Mouse (Mus musculus): ENCODE measurements around the gene Pitpnm3.

Gene Pitpnm3

GRCm38 (mm10) chr11:72014674-72015073, 120.9 kb downstream of the Pitpnm3 start:
- no peak for DNase-seq

GRCm38 (mm10) chr11:72011955-72012354, 123.6 kb downstream of the Pitpnm3 start:
- DNase-seq, result no peak

- no peak for DNase-seq
These were observed 124.4 kb downstream of the Pitpnm3 start for GRCm38 (mm10) chr11:72010940-72011722.

GRCm38 (mm10) chr11:72010367-72010766, 125.2 kb downstream of the Pitpnm3 start:
- DNase-seq, result no peak

GRCm38 (mm10) chr11:72005547-72005946, 130.0 kb downstream of the Pitpnm3 start:
- no peak for DNase-seq

- no peak for DNase-seq
These were observed 132.4 kb downstream of the Pitpnm3 start for GRCm38 (mm10) chr11:72003171-72003570.

- DNase-seq, result peak; percentile 85
These were observed 133.3 kb downstream of the Pitpnm3 start for GRCm38 (mm10) chr11:72002138-72002853.

GRCm38 (mm10) chr11:72000194-72000593, 135.4 kb downstream of the Pitpnm3 start:
- DNase-seq, result no peak

Data from heart, adult 11 months (tissue).